Mouse (Mus musculus) heart, postnatal 10 days (tissue): ENCODE data around the gene Slc13a5. TPM values are rescaled to one million over a fixed set of nuclear protein-coding genes. Genes with fewer than 3 reads are reported as not detected.
A peak's percentile ranks its signal among the peaks of the same experiment; 100 is the strongest.

Experiments
- DNase-seq, 2 experiments: peaks; one replicate each; pipeline ENCODE4 v3.0.0; 2021
- intact Hi-C: fragments of 180-260 bp; cut with DNase I; formaldehyde crosslinking; loops from one replicate; pipeline ENCODE4 v1.15.1; 2025
- total RNA-seq, 2 experiments: library from RNA; stranded (reverse); gene quantifications; 2 replicates each; pipeline ENCODE4 v1.2.3; 2021

The Slc13a5 gene
- total RNA-seq, 2 experiments from 2014 or later = not detected

DNA sequence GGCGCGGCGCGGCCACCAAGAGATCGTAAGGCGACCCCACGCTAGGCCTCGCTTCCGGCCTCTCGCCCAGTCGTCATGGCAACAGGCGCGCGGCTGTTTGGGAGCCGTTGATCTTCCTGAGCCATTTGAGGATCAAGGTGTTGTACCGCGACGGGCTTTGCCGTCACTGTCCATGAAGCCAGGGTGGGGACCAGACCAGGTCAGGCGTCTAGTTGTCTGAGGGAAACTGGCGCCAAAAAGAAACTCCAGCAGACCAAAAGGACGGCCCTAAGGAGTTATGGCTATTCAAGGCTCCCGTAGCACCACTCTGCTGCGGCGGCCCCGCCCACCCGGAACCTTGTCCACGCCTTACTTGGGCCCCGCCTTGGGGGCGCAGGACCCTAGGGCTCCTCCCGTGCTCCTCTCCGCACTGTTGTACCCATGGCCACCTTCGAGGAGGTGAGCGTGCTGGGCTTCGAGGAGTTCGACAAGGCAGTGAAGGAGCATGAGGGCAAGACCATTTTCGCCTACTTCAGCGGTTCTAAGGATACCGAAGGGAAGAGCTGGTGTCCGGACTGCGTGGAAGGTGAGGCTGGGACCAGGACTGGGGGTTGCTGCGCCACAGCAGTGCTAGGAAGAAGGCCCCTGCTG lies 59.7 kb downstream of the Slc13a5 start, which contains the start of the genes 4933427D14Rik and Txndc17:
4933427D14Rik (minus strand) TSS at position 256 of the 630 bp plus-strand sequence.
Txndc17 (plus strand) TSS at position 344 of the 630 bp plus-strand sequence.
- DNase-seq = peak; percentile 91 to 92
- intact Hi-C loops = loop anchor here (5.0 kb wide), 1 partner anchor 155 kb away; no protein-coding TSS in a partner anchor

GRCm38 (mm10) chr11:72206341-72207203 lies 60.5 kb downstream of the Slc13a5 start, which contains the start of gene Gm43951:
TSS of gene Gm43951 (minus strand) at chr11:72206840.
- intact Hi-C loops = loop anchor here (5.0 kb wide), 1 partner anchor 154 kb away; no protein-coding TSS in a partner anchor
- peak; percentile 20 to 41 for DNase-seq

DNA sequence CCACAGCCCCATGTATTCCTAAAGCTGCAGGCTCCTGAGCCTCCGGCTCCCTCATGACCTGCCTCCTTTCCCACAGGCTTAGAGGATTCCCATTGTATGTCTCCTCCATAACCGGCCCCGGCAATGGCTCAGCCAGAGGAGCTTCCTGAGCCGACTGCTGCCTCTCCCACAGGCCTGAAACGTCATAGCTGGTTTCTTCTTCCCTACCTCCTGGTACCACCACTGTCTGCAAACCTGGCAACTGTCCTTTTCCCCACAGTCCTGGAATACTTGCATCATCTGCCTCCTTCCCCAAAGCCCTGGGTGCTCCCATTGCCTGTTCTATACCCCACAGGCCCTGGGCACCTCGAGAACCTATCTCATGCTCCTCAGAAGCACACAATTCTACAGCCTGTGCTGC lies 61.8 kb downstream of the Slc13a5 start:
- no peak for DNase-seq
- intact Hi-C loops = loop anchor here (5.0 kb wide), 1 partner anchor 153 kb away; no protein-coding TSS in a partner anchor

DNA sequence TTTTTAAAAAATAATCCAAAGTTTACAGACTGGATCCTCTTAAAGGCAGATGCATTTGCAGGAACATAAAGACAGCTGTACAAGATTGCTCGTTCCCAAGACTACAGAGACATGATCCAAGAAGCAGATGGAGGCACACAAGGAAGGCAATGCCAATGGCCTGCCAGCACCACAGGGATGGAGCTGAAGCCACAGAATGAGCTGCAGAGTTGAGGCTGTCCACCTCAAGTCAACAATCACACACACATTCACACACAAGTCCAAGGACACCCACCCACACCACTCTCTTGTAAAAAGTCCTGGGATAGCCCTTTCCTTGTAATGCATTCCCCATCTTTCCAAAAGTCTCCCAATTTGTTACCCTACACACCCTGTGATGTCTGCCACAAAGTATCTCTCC lies 63.6 kb downstream of the Slc13a5 start:
- DNase-seq = no peak
- intact Hi-C loops = no loop called here

DNA sequence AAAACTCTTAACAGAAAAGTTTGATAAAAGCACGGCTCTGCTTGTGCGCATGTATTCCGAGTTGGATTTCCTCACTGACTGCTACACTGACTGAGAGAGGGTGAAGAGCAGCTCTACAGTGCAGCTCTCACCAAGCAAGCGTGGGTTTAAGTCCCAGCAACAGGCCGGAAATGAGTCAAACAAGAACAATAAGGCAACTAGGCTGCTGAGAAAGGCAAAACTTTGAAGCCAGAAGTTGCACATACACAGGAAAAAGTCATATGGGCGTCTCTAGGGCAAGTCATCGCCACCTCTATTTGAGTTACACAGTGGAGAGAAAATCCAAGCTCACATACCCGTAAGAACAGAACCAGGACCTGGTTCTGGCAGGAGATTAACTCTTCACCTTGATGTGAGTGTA lies 70.5 kb downstream of the Slc13a5 start:
- peak in 1 of 2 experiments; percentile 15 for DNase-seq
- intact Hi-C loops = no loop called here

DNA sequence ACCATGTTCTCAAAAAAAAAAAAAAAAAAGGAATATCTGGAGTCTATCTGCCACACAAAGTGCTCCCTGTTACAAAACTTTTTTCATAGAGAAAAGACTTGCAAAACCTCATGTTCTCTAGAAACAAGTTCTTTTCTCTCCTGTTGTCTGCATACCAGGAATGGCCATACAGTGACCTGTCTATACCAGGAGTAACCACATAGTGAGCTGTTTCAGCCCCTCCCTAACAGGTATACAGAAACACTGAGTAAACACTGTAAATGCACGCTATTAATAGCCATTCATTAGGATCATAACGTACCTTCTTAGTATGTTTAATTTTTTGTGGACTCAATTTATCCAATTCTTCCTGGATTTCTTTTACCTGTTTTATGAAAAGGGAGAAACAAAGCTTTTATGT lies 72.8 kb downstream of the Slc13a5 start:
- no peak for DNase-seq
- intact Hi-C loops = no loop called here

Other genes starting within 250 kb of the Slc13a5 start
- under 1 TPM; 0.15 to 0.17 TPM for gene Aipl1, start 229.7 kb downstream of the Slc13a5 start, total RNA-seq
- gene Pimreg, start 225.2 kb downstream of the Slc13a5 start, total RNA-seq = 10 to 100 TPM; 14.3 to 17.7 TPM
- 1 to 10 TPM; 1.3 to 2.1 TPM for gene Pitpnm3, start 131.4 kb downstream of the Slc13a5 start, total RNA-seq
- under 1 TPM; 0.25 to 0.26 TPM for gene Gm43951, start 60.4 kb downstream of the Slc13a5 start, total RNA-seq
- 1 to 10 TPM; 3.8 to 4.7 TPM for gene 4933427D14Rik, start 59.8 kb downstream of the Slc13a5 start, total RNA-seq
- gene Txndc17, start 59.7 kb downstream of the Slc13a5 start, total RNA-seq = 10 to 100 TPM; 48.7 to 51.9 TPM
- gene Med31, start 51.6 kb downstream of the Slc13a5 start, total RNA-seq = 10 to 100 TPM; 10.5 to 10.6 TPM
- gene Xaf1, start 34.4 kb upstream of the Slc13a5 start, total RNA-seq = 10 to 100 TPM in 1 of 2 experiments, 1 to 10 TPM in 1; 9.1 to 11.6 TPM
- gene Fbxo39, start 47.2 kb upstream of the Slc13a5 start, total RNA-seq = not detected
- under 1 TPM in 1 of 2 experiments, not detected in 1; 0.19 TPM for gene Tekt1, start 95.2 kb upstream of the Slc13a5 start, total RNA-seq
- gene Smtnl2, start 144.5 kb upstream of the Slc13a5 start, total RNA-seq = 10 to 100 TPM; 39.0 to 40.9 TPM
- not detected for gene Ggt6, start 168.3 kb upstream of the Slc13a5 start, total RNA-seq
- 10 to 100 TPM; 47.0 to 50.0 TPM for gene Mybbp1a, start 174.1 kb upstream of the Slc13a5 start, total RNA-seq
- gene Spns2, start 222.7 kb upstream of the Slc13a5 start, total RNA-seq = 10 to 100 TPM; 18.0 to 19.5 TPM